Mouse (Mus musculus) heart, postnatal 0 days (tissue): ENCODE results near the gene Prkag1. TPM values are rescaled to one million over a fixed set of nuclear protein-coding genes. Genes with fewer than 3 reads are reported as not detected.

Experiments
- ATAC-seq: fragments of 200-750 bp; cut with Nextera tagmentation; 2 replicates; pipeline ENCODE4 v1.8.0; 2017; ENCODE audit warnings: low read depth, moderate number of reproducible peaks, moderate library complexity; ENCODE audit not compliant: insufficient read depth
- DNase-seq: peaks from one replicate; pipeline ENCODE4 v3.0.0-alpha.2; 2016; ENCODE audit warnings: low spot score
- H3K27ac ChIP-seq: fragments of 300-500 bp; sonication (generic); 2 replicates; pipeline ENCODE4 v1.5.1; 2014; ENCODE audit warnings: low read depth, mild to moderate bottlenecking
- H3K27me3 ChIP-seq: fragments of 300-500 bp; sonication (generic); 2 replicates; pipeline ENCODE4 v1.6.1; 2014; ENCODE audit warnings: low read length, mixed read lengths; ENCODE audit not compliant: control insufficient read depth, insufficient read depth
- H3K36me3 ChIP-seq: fragments of 300-500 bp; sonication (generic); replicated peaks from 2 replicates; pipeline ENCODE4 v1.6.1; 2014; ENCODE audit warnings: low read length, mixed read lengths; ENCODE audit not compliant: control insufficient read depth, insufficient read depth
- H3K4me1 ChIP-seq: fragments of 300-500 bp; sonication (generic); 2 replicates; pipeline ENCODE4 v1.6.1; 2014; ENCODE audit warnings: antibody characterized with exemption; ENCODE audit not compliant: control insufficient read depth, insufficient read depth
- H3K4me2 ChIP-seq: fragments of 300-500 bp; sonication (generic); 2 replicates; pipeline ENCODE4 v1.6.1; 2014; ENCODE audit warnings: low read depth, mild to moderate bottlenecking, low read length, moderate library complexity
- H3K4me3 ChIP-seq: fragments of 300-500 bp; sonication (generic); 2 replicates; pipeline ENCODE4 v1.5.1; 2014; ENCODE audit warnings: low read depth, low read length
- H3K9ac ChIP-seq: fragments of 300-500 bp; sonication (generic); replicated peaks from 2 replicates; pipeline ENCODE4 v1.6.1; 2014; ENCODE audit warnings: low read depth, low read length, mixed read lengths
- H3K9me3 ChIP-seq: fragments of 300-500 bp; sonication (generic); replicated peaks from 2 replicates; pipeline ENCODE4 v1.6.1; 2016; ENCODE audit warnings: low read length; ENCODE audit not compliant: control insufficient read depth
- CTCF ChIP-seq: IDR thresholded peaks from 2 replicates; pipeline ENCODE4 v1.5.1; 2016; ENCODE audit warnings: antibody characterized with exemption, control low read depth, low read depth
- EP300 ChIP-seq: IDR thresholded peaks from 2 replicates; pipeline ENCODE4 v1.6.1; 2016; ENCODE audit warnings: antibody characterized with exemption, low read depth
- WGBS: fragments of 180-500 bp; shearing (Covaris S2); extraction: QIAGEN DNeasy Blood & Tissue Kit; methylation state at CpG from one replicate; pipeline ENCODE4 v1.1.7; 2014; 5-methylcytosine and 5-hydroxymethylcytosine counted together
- polyA plus RNA-seq: library from polyadenylated mRNA; unstranded; fragments of >200 nt; fragmentation: Nextera tagmentation; extraction: Ambion mirVana; gene quantifications from 2 replicates; pipeline ENCODE4 v1.2.1, GENCODE M21; 2015
- total RNA-seq: library from RNA; depleted of rRNA; stranded (reverse); fragments of >200 nt; gene quantifications from 2 replicates; pipeline ENCODE4 v1.2.3, GENCODE M21; 2014; ENCODE audit warnings: low replicate concordance

The Prkag1 gene
- total and polyA plus RNA-seq, 2 experiments from 2014 or later: 114 to 115 TPM

DNA sequence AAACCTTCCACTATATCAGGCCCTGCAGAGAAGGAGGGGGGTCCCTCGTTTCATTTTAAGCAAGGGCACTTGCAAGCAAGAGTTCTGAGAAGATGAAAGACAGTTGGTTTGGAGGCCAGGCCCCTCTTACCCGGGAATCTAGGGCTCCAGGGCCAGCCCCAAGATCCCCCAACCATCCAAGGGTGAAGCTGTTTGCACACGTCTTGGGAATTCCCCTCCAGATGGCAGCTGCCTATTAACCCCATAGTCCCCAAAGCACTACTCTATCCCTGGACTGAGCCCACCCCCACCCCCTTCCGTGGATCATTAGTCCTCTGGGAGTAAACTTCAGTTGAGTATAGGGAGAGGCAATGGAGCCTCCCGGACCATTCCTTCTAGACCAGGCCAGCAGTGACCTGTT, 55.8 kb downstream of the Prkag1 start:
- no peak overlapping the region for H3K9ac ChIP-seq
- no peak overlapping the region for H3K27ac ChIP-seq
- H3K4me3 ChIP-seq: no peak overlapping the region
- DNase-seq (no peak), ATAC-seq (no peak)
- no peaks in the 10 kb centered on the region for H3K36me3 ChIP-seq
- H3K4me2 ChIP-seq: no peak overlapping the region
- 18% methylated on average over 5 of the region's 5 CpGs for WGBS
- TF ChIP-seq EP300 (no peak), CTCF (no peak)
- H3K4me1 ChIP-seq: peaks cover 12% of the 10 kb centered on the region
- H3K9me3 ChIP-seq: no peaks in the 10 kb centered on the region
- peaks cover 78% of the 10 kb centered on the region for H3K27me3 ChIP-seq

- no peak for TF ChIP-seq EP300
- TF ChIP-seq CTCF: no peak
- Histone ChIP-seq H3K4me2 (no peak overlapping the region), H3K36me3 (no peaks in the 10 kb centered on the region), H3K4me1 (peaks cover 12% of the 10 kb centered on the region), H3K4me3 (no peak overlapping the region), H3K27me3 (peaks cover 66% of the 10 kb centered on the region), H3K9ac (no peak overlapping the region), H3K27ac (no peak overlapping the region), H3K9me3 (no peaks in the 10 kb centered on the region)
- ATAC-seq: no peak
- DNase-seq: no peak
- 31% methylated on average over 15 of the region's 15 CpGs for WGBS
Observed at GRCm38 (mm10) chr15:98774096-98774495, 57.2 kb downstream of the Prkag1 start.

DNA sequence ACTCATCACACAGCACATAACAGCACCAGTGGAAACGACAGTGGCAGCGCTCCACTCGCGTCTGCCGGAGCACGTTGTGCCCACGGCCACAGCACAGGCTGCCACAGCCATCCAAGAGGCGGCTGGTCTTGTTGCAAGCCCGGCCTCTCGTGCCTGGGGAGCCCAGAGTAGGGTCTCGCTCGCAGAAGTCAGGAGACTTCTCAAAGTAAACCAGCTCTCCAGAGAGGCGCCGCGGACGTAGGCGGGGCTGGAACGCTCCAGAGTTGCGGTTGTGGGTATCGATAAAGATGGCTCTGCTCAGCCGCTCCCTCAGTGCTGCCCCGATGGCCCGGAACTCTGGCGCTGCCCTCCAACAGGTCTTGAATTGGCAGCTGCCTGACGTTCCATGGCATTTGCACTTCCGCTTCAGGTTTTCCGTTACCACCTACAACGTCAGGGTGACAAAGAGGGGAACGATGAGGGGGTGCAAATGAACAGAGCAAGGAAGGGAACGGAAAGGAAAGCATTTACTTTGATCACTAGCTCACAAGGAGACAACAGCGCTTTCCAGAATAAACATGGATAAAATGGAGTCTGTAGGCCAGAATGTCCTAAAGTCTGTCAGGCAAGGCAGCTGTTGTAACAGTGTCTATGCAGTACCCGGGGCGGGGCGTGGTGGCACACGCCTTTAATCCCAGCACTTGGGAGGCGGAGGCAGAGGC, 58.7 kb downstream of the Prkag1 start:
- no peak for DNase-seq
- Histone ChIP-seq H3K27me3 (peaks cover 57% of the 10 kb centered on the region), H3K9ac (no peak overlapping the region), H3K4me3 (peak overlapping the region; percentile 27), H3K4me1 (peaks cover 6% of the 10 kb centered on the region; the same call in 1 of the 2 replicates), H3K27ac (no peak overlapping the region), H3K9me3 (no peaks in the 10 kb centered on the region), H3K4me2 (peak overlapping the region; percentile 64), H3K36me3 (no peaks in the 10 kb centered on the region)
- no peak for TF ChIP-seq CTCF
- no peak for TF ChIP-seq EP300
- no peak for ATAC-seq
- 4% methylated on average over 36 of the region's 36 CpGs for WGBS

GRCm38 (mm10) chr15:98771813-98772425, 59.4 kb downstream of the Prkag1 start:
- no peaks in the 10 kb centered on the region for H3K9me3 ChIP-seq
- TF ChIP-seq EP300 (no peak), CTCF (no peak)
- H3K4me3 ChIP-seq: peak overlapping the region; percentile 27
- 23% methylated on average over 12 of the region's 12 CpGs for WGBS
- H3K27me3 ChIP-seq: peaks cover 49% of the 10 kb centered on the region
- no peak for ATAC-seq
- 0 out of 2 replicates have a peak, but pooled peaks cover 4% of the 10 kb centered on the region for H3K4me1 ChIP-seq
- no peak for DNase-seq
- H3K4me2 ChIP-seq: peak overlapping the region; percentile 64
- H3K27ac ChIP-seq: no peak overlapping the region
- H3K9ac ChIP-seq: no peak overlapping the region
- H3K36me3 ChIP-seq: no peaks in the 10 kb centered on the region

- Histone ChIP-seq H3K27me3 (peaks cover 16% of the 10 kb centered on the region; the same call in 1 of the 2 replicates), H3K27ac (no peak overlapping the region), H3K4me1 (0 out of 2 replicates have a peak, but pooled peaks cover 4% of the 10 kb centered on the region), H3K4me3 (no peak overlapping the region), H3K9ac (no peak overlapping the region), H3K9me3 (no peaks in the 10 kb centered on the region), H3K36me3 (no peaks in the 10 kb centered on the region), H3K4me2 (no peak overlapping the region)
- 32% methylated on average over 5 of the region's 5 CpGs for WGBS
- ATAC-seq: no peak
- TF ChIP-seq CTCF (no peak), EP300 (no peak)
- no peak for DNase-seq
Observed at GRCm38 (mm10) chr15:98768259-98768658, 63.1 kb downstream of the Prkag1 start.
